Mouse (Mus musculus) lung, embryonic 15.5 days (tissue): Measurements from ENCODE around the gene Gab1. TPM values are rescaled to one million over a fixed set of nuclear protein-coding genes. Genes with fewer than 3 reads are reported as not detected.

Experiments used
- polyA plus RNA-seq: library from polyadenylated mRNA; unstranded; fragments of >200 nt; fragmentation: Nextera tagmentation; extraction: Ambion mirVana; gene quantifications from 2 replicates; pipeline ENCODE4 v1.2.1, GENCODE M21; 2015

The Gab1 gene
- polyA plus RNA-seq, 1 experiment from 2014 or later, result 22.2 TPM

Other genes with a start within 250 kb of the Gab1 start
- 82.0 and 85.4 TPM in 2 replicates for gene Smarca5, start 141.0 kb downstream of the Gab1 start, polyA plus RNA-seq
- gene Usp38, start 134.4 kb upstream of the Gab1 start, polyA plus RNA-seq, result 16.6 and 17.7 TPM in 2 replicates